Comparison of ENCODE assay signal across 25 mouse cellular contexts in the genomic region with DNA sequence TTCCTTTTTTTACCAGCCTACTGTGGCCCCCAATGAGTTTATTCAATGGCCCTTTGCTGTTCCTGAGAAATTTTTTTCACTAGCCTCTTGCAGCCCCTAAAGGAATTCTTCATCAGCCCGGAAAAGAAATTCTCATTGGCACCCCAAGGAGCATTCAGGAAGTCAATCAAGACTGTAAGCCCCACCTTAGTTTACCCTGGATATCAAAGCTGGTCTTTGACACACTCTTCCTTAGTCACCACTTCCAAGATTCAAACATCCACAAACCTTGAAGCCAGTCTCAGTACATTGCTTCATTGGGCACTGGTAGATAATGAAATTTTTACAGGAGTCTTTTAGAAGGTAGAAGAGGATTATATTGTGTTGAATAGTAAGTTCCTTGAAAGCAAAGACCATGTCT.
"Had no signal": no experiment of that assay in that cellular context is flagged by ENCODE, and none has a peak within 500 bp of the region (broad histone marks: within the 10 kb centered on the region; RNA-seq: fewer than 3 reads in every experiment).

No protein-coding gene starts in this region.

- H3K9me3 ChIP-seq: heart, embryonic 12.5 days; hindbrain, embryonic 10.5 days; hindbrain, embryonic 12.5 days; limb, embryonic 10.5 days; limb, embryonic 12.5 days; liver, embryonic 13.5 days had no signal

- H3K27me3 ChIP-seq: hindbrain, embryonic 12.5 days; limb, embryonic 12.5 days had no signal

- H3K9ac ChIP-seq: heart, embryonic 12.5 days; hindbrain, embryonic 12.5 days; hindbrain, embryonic 14.5 days; limb, embryonic 12.5 days; liver, embryonic 13.5 days had no signal

- H3K4me2 ChIP-seq: heart, embryonic 12.5 days; hindbrain, embryonic 12.5 days; hindbrain, embryonic 14.5 days; limb, embryonic 12.5 days; liver, embryonic 11.5 days; liver, embryonic 13.5 days had no signal

- H3K4me1 ChIP-seq: heart, embryonic 10.5 days; hindbrain, embryonic 10.5 days; hindbrain, embryonic 12.5 days had no signal

- DNase-seq: gastrocnemius, adult 2 months; gastrocnemius, postnatal 10 days; gastrocnemius, postnatal 25 days; heart, adult 18-20 months; heart, postnatal 10 days; heart, postnatal 4 days; kidney, adult 11 months; kidney, adult 8-10 months; kidney, postnatal 10 days; kidney, postnatal 25 days; kidney, postnatal 4 days; liver; liver, embryonic 13.5 days had no signal

- H3K36me3 ChIP-seq: heart, embryonic 10.5 days; heart, embryonic 12.5 days; hindbrain, embryonic 10.5 days; hindbrain, embryonic 12.5 days; limb, embryonic 10.5 days; limb, embryonic 12.5 days; liver, embryonic 13.5 days had no signal

- ATAC-seq: hindbrain, embryonic 16.5 days; inflammation-experienced regulatory T-cells, adult 6 months had no signal

- H3K4me3 ChIP-seq: gastrocnemius, adult 2 months; heart, embryonic 10.5 days; heart, embryonic 12.5 days; hindbrain, embryonic 10.5 days; hindbrain, embryonic 12.5 days; layer of hippocampus, adult 2 months; left cerebral cortex, adult 2 months; limb, embryonic 10.5 days; limb, embryonic 12.5 days; liver, embryonic 13.5 days had no signal

- H3K27ac ChIP-seq: gastrocnemius, adult 2 months; heart, embryonic 10.5 days; hindbrain, embryonic 10.5 days; hindbrain, embryonic 12.5 days; hindbrain, embryonic 14.5 days; layer of hippocampus, adult 2 months; left cerebral cortex, adult 2 months; limb, embryonic 10.5 days; limb, embryonic 12.5 days; liver, embryonic 13.5 days had no signal
